Mouse (Mus musculus): ENCODE data around the gene Pex10. TPM values are rescaled to one million over a fixed set of nuclear protein-coding genes. Genes with fewer than 3 reads are reported as not detected.
A peak's percentile ranks its signal among the peaks of the same experiment; 100 is the strongest.

Gene Pex10
- polyA plus RNA-seq, 1 experiment from 2014 or later = 26.3 TPM

DNA sequence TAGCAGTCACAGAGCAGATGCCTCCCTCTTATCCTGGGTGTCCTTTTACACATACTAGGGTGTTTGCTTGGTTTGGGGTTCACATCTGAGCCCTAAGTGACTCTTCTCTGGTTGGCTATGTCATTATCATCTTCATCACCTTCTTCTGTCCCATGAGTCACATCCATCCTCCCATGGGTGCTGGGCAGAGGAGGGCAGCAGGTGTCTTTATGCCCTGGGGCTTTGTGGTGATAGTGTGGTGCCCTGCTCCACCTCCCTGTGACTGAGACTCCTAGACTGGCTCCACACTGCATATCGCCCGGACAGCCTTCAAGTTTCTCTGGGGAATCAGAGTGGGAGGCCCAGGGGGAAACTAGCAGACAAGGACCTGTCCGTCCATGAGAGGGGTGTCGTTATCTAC, 31.8 kb downstream of the Pex10 start:
- Histone ChIP-seq H3K4me1 (ENCODE audit: insufficient read depth, low read length) (peaks cover 9% of the 10 kb centered on the region), H3K9me3 (ENCODE audit: low read length) (no peaks in the 10 kb centered on the region), H3K27ac (ENCODE audit: low read length) (no peak overlapping the region), H3K4me3 (ENCODE audit: low read length) (no peak overlapping the region), H3K4me2 (replicated peaks; ENCODE audit: low read depth, low read length) (no peak overlapping the region), H3K9ac (replicated peaks; ENCODE audit: low read length) (no peak overlapping the region), H3K27me3 (ENCODE audit: insufficient read depth, low read length) (no peaks in the 10 kb centered on the region), H3K36me3 (ENCODE audit: insufficient read depth, low read length) (no peaks in the 10 kb centered on the region)
- WGBS = 65% methylated on average over 4 of the region's 4 CpGs
- ATAC-seq (ENCODE audit: low FRiP score, low TSS enrichment) = no peak

DNA sequence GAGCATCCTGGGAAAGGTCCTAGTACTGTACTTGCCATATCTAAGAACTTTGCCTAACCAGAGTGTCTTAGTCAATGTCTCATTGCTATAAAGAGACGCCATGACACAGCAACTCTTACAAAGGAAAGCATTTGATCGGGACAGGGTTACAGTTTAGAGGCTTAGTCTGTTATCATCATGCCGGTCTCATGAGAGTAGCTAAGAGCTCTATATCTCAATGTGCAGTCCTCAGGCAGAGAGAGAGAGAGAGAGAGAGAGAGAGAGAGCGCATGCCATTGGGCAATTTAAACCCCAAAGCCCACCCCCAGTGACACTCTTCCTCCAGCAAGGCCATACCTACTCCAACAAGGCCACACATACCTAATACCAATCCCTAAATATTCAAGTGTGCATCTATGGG, 41.1 kb downstream of the Pex10 start:
- Histone ChIP-seq H3K9ac (replicated peaks; ENCODE audit: low read length) (no peak overlapping the region), H3K4me2 (replicated peaks; ENCODE audit: low read depth, low read length) (no peak overlapping the region), H3K27ac (ENCODE audit: low read length) (no peak overlapping the region), H3K36me3 (ENCODE audit: insufficient read depth, low read length) (no peaks in the 10 kb centered on the region), H3K27me3 (ENCODE audit: insufficient read depth, low read length) (no peaks in the 10 kb centered on the region), H3K4me1 (ENCODE audit: insufficient read depth, low read length) (peaks cover 12% of the 10 kb centered on the region), H3K9me3 (ENCODE audit: low read length) (no peaks in the 10 kb centered on the region), H3K4me3 (ENCODE audit: low read length) (no peak overlapping the region)
- 96% methylated on average over 4 of the region's 4 CpGs for WGBS
- no peak for ATAC-seq (ENCODE audit: low FRiP score, low TSS enrichment)

DNA sequence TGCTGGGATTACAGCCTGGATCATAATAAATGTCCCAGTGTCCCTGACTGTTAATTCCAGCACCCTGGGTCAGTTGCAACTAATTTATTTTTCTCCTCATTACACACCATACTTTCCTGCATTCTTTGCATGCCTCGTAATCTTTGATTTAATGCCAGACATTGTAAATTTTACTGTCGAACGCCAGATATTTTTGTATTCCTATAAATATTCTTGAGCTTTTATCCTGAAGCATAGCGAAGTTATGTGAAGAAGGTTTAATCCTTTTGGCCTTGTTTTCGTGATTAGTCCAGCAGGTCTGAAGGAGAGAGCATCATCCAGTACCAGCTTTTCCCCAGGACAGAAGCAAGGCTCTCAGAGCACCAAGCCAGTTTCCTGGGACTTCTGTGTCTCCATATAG, 42.7 kb downstream of the Pex10 start:
- H3K27ac ChIP-seq (ENCODE audit: low read length) = peak overlapping the region; percentile 57; the same call in 1 of the 2 replicates
- WGBS = 41% methylated on average over 5 of the region's 5 CpGs

GRCm38 (mm10) chr4:155113766-155114410, 47.1 kb downstream of the Pex10 start:
- H3K27ac ChIP-seq (ENCODE audit: low read length) = no peak overlapping the region

More for the DNA sequence above, 42.7 kb downstream of the Pex10 start:
- H3K4me2 ChIP-seq (replicated peaks; ENCODE audit: low read depth, low read length) = no peak overlapping the region
- no peaks in the 10 kb centered on the region for H3K27me3 ChIP-seq (ENCODE audit: insufficient read depth, low read length)
- ATAC-seq (ENCODE audit: low FRiP score, low TSS enrichment) = no peak
- no peaks in the 10 kb centered on the region for H3K36me3 ChIP-seq (ENCODE audit: insufficient read depth, low read length)
- 0 out of 2 replicates have a peak overlapping the region, but pooled peaks have one; percentile 37 for H3K9ac ChIP-seq (replicated peaks; ENCODE audit: low read length)
- H3K9me3 ChIP-seq (ENCODE audit: low read length) = no peaks in the 10 kb centered on the region
- no peak overlapping the region for H3K4me3 ChIP-seq (ENCODE audit: low read length)
- peaks cover 12% of the 10 kb centered on the region for H3K4me1 ChIP-seq (ENCODE audit: insufficient read depth, low read length)

GRCm38 (mm10) chr4:155116607-155117006, 49.8 kb downstream of the Pex10 start:
- Histone ChIP-seq H3K36me3 (ENCODE audit: insufficient read depth, low read length) (no peaks in the 10 kb centered on the region), H3K4me2 (replicated peaks; ENCODE audit: low read depth, low read length) (no peak overlapping the region), H3K9me3 (ENCODE audit: low read length) (no peaks in the 10 kb centered on the region), H3K4me3 (ENCODE audit: low read length) (no peak overlapping the region), H3K27ac (ENCODE audit: low read length) (no peak overlapping the region), H3K9ac (replicated peaks; ENCODE audit: low read length) (no peak overlapping the region), H3K4me1 (ENCODE audit: insufficient read depth, low read length) (peaks cover 9% of the 10 kb centered on the region; the same call in 1 of the 2 replicates), H3K27me3 (ENCODE audit: insufficient read depth, low read length) (no peaks in the 10 kb centered on the region)
- WGBS = 72% methylated on average over 4 of the region's 4 CpGs
- no peak for ATAC-seq (ENCODE audit: low FRiP score, low TSS enrichment)

More at GRCm38 (mm10) chr4:155113766-155114410, 47.1 kb downstream of the Pex10 start:
- H3K4me2 ChIP-seq (replicated peaks; ENCODE audit: low read depth, low read length) = no peak overlapping the region
- no peaks in the 10 kb centered on the region for H3K9me3 ChIP-seq (ENCODE audit: low read length)
- 69% methylated on average over 8 of the region's 8 CpGs for WGBS
- no peak overlapping the region for H3K9ac ChIP-seq (replicated peaks; ENCODE audit: low read length)
- ATAC-seq (ENCODE audit: low FRiP score, low TSS enrichment) = no peak
- H3K36me3 ChIP-seq (ENCODE audit: insufficient read depth, low read length) = no peaks in the 10 kb centered on the region
- H3K4me1 ChIP-seq (ENCODE audit: insufficient read depth, low read length) = peaks cover 12% of the 10 kb centered on the region
- no peak overlapping the region for H3K4me3 ChIP-seq (ENCODE audit: low read length)
- H3K27me3 ChIP-seq (ENCODE audit: insufficient read depth, low read length) = no peaks in the 10 kb centered on the region

DNA sequence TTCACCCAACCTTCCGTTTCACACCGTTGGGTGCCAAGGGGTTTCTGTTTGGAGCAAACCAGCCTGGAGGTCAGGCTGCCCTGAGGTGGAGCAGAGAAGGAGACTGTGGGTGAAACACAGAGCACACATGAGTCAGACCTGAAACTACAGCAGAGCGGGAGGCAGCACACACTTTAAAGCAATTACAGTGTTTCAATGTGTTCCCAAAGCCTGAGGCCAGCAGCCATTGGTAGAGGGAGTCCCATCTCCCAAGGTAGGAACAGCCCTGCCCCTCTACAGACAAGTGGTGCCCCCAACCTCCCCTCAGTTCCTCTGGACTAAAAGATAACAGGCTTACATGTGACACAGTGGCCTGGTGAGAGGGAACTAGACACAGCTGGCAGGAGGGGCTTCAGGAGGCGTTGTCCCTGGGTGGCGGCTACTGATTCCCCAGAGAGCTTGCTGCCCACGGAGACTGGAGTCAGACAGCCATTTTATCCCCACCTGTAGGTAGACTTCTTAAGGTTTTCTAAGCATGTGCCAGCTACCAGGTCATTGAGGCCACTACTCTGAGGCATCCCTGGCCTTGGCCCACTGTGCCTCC, 50.7 kb downstream of the Pex10 start:
- peaks cover 16% of the 10 kb centered on the region for H3K4me1 ChIP-seq (ENCODE audit: insufficient read depth, low read length)
- no peaks in the 10 kb centered on the region for H3K9me3 ChIP-seq (ENCODE audit: low read length)
- no peak for ATAC-seq (ENCODE audit: low FRiP score, low TSS enrichment)
- no peaks in the 10 kb centered on the region for H3K36me3 ChIP-seq (ENCODE audit: insufficient read depth, low read length)
- no peak overlapping the region for H3K27ac ChIP-seq (ENCODE audit: low read length)
- no peak overlapping the region for H3K4me2 ChIP-seq (replicated peaks; ENCODE audit: low read depth, low read length)
- no peak overlapping the region for H3K4me3 ChIP-seq (ENCODE audit: low read length)
- H3K9ac ChIP-seq (replicated peaks; ENCODE audit: low read length) = no peak overlapping the region
- H3K27me3 ChIP-seq (ENCODE audit: insufficient read depth, low read length) = no peaks in the 10 kb centered on the region
- WGBS = 81% methylated on average over 6 of the region's 6 CpGs

GRCm38 (mm10) chr4:155118278-155118677, 51.5 kb downstream of the Pex10 start:
- WGBS = 72% methylated on average over 10 of the region's 10 CpGs
- H3K9me3 ChIP-seq (ENCODE audit: low read length) = no peaks in the 10 kb centered on the region
- no peaks in the 10 kb centered on the region for H3K36me3 ChIP-seq (ENCODE audit: insufficient read depth, low read length)
- no peak overlapping the region for H3K4me2 ChIP-seq (replicated peaks; ENCODE audit: low read depth, low read length)
- ATAC-seq (ENCODE audit: low FRiP score, low TSS enrichment) = no peak
- H3K4me1 ChIP-seq (ENCODE audit: insufficient read depth, low read length) = peaks cover 24% of the 10 kb centered on the region
- H3K4me3 ChIP-seq (ENCODE audit: low read length) = no peak overlapping the region
- H3K9ac ChIP-seq (replicated peaks; ENCODE audit: low read length) = no peak overlapping the region
- H3K27ac ChIP-seq (ENCODE audit: low read length) = no peak overlapping the region
- no peaks in the 10 kb centered on the region for H3K27me3 ChIP-seq (ENCODE audit: insufficient read depth, low read length)

DNA sequence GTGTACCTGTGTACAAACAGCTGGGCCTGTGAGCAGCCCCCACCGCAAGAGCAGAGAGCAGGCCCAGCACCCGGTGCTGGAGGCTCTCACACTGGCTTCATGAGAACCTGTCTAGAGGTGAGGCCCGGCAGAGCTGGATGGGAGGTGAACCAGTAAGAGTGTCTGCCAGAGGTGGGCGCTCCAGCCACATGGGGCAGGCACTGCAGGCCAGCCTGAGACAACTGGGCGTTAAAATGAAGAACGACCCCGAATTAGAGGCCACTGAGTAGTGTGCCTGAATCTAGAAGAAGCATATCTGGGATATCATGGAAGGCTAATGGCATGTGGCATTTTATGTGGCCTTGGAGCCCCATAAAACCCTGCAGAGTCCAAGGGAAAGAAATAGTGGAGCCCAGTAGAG, 53.2 kb downstream of the Pex10 start:
- ATAC-seq (ENCODE audit: low FRiP score, low TSS enrichment) = no peak
- peaks cover 32% of the 10 kb centered on the region for H3K4me1 ChIP-seq (ENCODE audit: insufficient read depth, low read length)

GRCm38 (mm10) chr4:155120583-155120982, 53.8 kb downstream of the Pex10 start:
- Histone ChIP-seq H3K9ac (replicated peaks; ENCODE audit: low read length) (no peak overlapping the region; the same call in 1 of the 2 replicates), H3K9me3 (ENCODE audit: low read length) (peaks cover 3% of the 10 kb centered on the region; the same call in 1 of the 2 replicates), H3K27me3 (ENCODE audit: insufficient read depth, low read length) (no peaks in the 10 kb centered on the region), H3K4me1 (ENCODE audit: insufficient read depth, low read length) (peaks cover 32% of the 10 kb centered on the region), H3K27ac (ENCODE audit: low read length) (peak overlapping the region; percentile 67), H3K36me3 (ENCODE audit: insufficient read depth, low read length) (no peaks in the 10 kb centered on the region), H3K4me2 (replicated peaks; ENCODE audit: low read depth, low read length) (no peak overlapping the region), H3K4me3 (ENCODE audit: low read length) (no peak overlapping the region)
- no peak for ATAC-seq (ENCODE audit: low FRiP score, low TSS enrichment)
- 70% methylated on average over 5 of the region's 5 CpGs for WGBS

More for the DNA sequence above, 53.2 kb downstream of the Pex10 start:
- Histone ChIP-seq H3K36me3 (ENCODE audit: insufficient read depth, low read length) (no peaks in the 10 kb centered on the region), H3K27ac (ENCODE audit: low read length) (peak overlapping the region; percentile 32), H3K9ac (replicated peaks; ENCODE audit: low read length) (no peak overlapping the region), H3K9me3 (ENCODE audit: low read length) (peaks cover 3% of the 10 kb centered on the region; the same call in 1 of the 2 replicates), H3K27me3 (ENCODE audit: insufficient read depth, low read length) (no peaks in the 10 kb centered on the region), H3K4me3 (ENCODE audit: low read length) (no peak overlapping the region), H3K4me2 (replicated peaks; ENCODE audit: low read depth, low read length) (no peak overlapping the region)
- 74% methylated on average over 7 of the region's 7 CpGs for WGBS

DNA sequence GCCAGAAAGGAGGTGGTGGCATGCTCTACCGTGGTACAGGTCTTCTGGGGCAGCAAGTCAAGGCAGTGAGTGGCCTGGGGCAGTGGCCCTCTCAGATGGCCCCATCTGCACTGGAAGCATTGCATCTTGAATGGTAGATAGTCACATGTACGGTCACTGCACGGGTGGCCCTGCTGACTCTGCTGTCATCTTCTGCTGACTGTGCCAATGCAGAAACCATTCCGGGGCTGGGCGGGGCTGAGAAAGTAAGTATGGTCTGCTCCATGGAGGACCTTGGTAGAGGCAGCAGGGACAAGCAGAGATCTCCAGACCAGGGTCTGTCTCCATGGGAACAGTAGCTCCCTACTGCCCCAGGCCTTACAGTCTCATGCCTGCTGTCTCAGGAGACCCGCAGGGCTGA, 54.4 kb downstream of the Pex10 start:
- Histone ChIP-seq H3K9me3 (ENCODE audit: low read length) (peaks cover 3% of the 10 kb centered on the region; the same call in 1 of the 2 replicates), H3K36me3 (ENCODE audit: insufficient read depth, low read length) (no peaks in the 10 kb centered on the region), H3K27ac (ENCODE audit: low read length) (peak overlapping the region; percentile 67), H3K4me3 (ENCODE audit: low read length) (no peak overlapping the region), H3K9ac (replicated peaks; ENCODE audit: low read length) (no peak overlapping the region), H3K4me2 (replicated peaks; ENCODE audit: low read depth, low read length) (no peak overlapping the region), H3K4me1 (ENCODE audit: insufficient read depth, low read length) (peaks cover 32% of the 10 kb centered on the region), H3K27me3 (ENCODE audit: insufficient read depth, low read length) (no peaks in the 10 kb centered on the region)
- WGBS = 85% methylated on average over 6 of the region's 6 CpGs
- no peak for ATAC-seq (ENCODE audit: low FRiP score, low TSS enrichment)
